Mouse (Mus musculus): ENCODE data around the gene Lzic.

Lzic gene

GRCm38 (mm10) chr4:149505261-149505967 is 20.4 kb downstream of the Lzic start:
- POLR2A ChIA-PET: interaction anchor here in 2 of 4 experiments (0.6 to 1.9 kb wide), 13 partner anchors 8 to 732 kb away, joined by 3 to 6 read pairs (median 3); partner anchors contain the start of gene Kif1b (in 1 of the 2)
- CTCF ChIA-PET: interaction anchor here in 3 of 4 experiments (0.9 to 2.9 kb wide), 4 partner anchors 38 to 51 kb away, joined by 3 to 11 read pairs (median 3); partner anchors contain the start of gene Rbp7 (in 1 of the 3)

- POLR2A ChIA-PET: interaction anchor here in 2 of 4 experiments (0.6 to 1.5 kb wide), 6 partner anchors 9 to 141 kb away, joined by 3 to 6 read pairs (median 4); partner anchors contain the start of gene Tmem274 (in 1 of the 2)
- CTCF ChIA-PET: interaction anchor here in 1 of 4 experiments (0.6 kb wide), 3 partner anchors 56 to 542 kb away, joined by 3 to 5 read pairs (median 3); no protein-coding TSS in a partner anchor
Measured at GRCm38 (mm10) chr4:149506904-149507303, 21.9 kb downstream of the Lzic start.

GRCm38 (mm10) chr4:149511221-149511646 is 26.2 kb downstream of the Lzic start:
- CTCF ChIA-PET: interaction anchor here in 1 of 4 experiments (1.9 kb wide), 1 partner anchor 32 kb away, joined by 9 read pairs; no protein-coding TSS in a partner anchor
- POLR2A ChIA-PET: interaction anchor here in 3 of 4 experiments (0.6 to 1.3 kb wide), 4 partner anchors 10 to 109 kb away, joined by 3 to 4 read pairs (median 4); no protein-coding TSS in a partner anchor

GRCm38 (mm10) chr4:149512072-149512471 is 27.0 kb downstream of the Lzic start:
- ChIA-PET POLR2A (interaction anchor here in 1 of 4 experiments (1.3 kb wide), 1 partner anchor 23 kb away, joined by 3 read pairs; no protein-coding TSS in a partner anchor), CTCF (interaction anchor here in 1 of 4 experiments (1.9 kb wide), 1 partner anchor 31 kb away, joined by 9 read pairs; no protein-coding TSS in a partner anchor)

GRCm38 (mm10) chr4:149515706-149516105 is 30.7 kb downstream of the Lzic start:
- POLR2A ChIA-PET: interaction anchor here in 3 of 4 experiments (0.6 to 1.3 kb wide), 11 partner anchors 8 to 736 kb away, joined by 3 to 4 read pairs (median 3); no protein-coding TSS in a partner anchor
- CTCF ChIA-PET: interaction anchor here in 1 of 4 experiments (1.3 kb wide), 1 partner anchor 62 kb away, joined by 3 read pairs; no protein-coding TSS in a partner anchor

- CTCF ChIA-PET: no interaction called here
- POLR2A ChIA-PET: interaction anchor here in 1 of 4 experiments (1.4 kb wide), 1 partner anchor 10 kb away, joined by 5 read pairs; no protein-coding TSS in a partner anchor
Measured at GRCm38 (mm10) chr4:149517868-149518340, 32.9 kb downstream of the Lzic start, which contains the start of gene Ctnnbip1. TSS of gene Ctnnbip1 (plus strand) at chr4:149518236.

- ChIA-PET CTCF (no interaction called here), POLR2A (interaction anchor here in 2 of 4 experiments (0.9 to 1.4 kb wide), 2 partner anchors 9 to 14 kb away, joined by 4 to 5 read pairs; no protein-coding TSS in a partner anchor)
Measured at GRCm38 (mm10) chr4:149518351-149519220, 33.6 kb downstream of the Lzic start.

- ChIA-PET POLR2A (interaction anchor here in 2 of 4 experiments (0.6 to 1.0 kb wide), 4 partner anchors 11 to 348 kb away, joined by 3 to 4 read pairs (median 3); no protein-coding TSS in a partner anchor), CTCF (interaction anchor here in 1 of 4 experiments (1.3 kb wide), 1 partner anchor 70 kb away, joined by 3 read pairs; no protein-coding TSS in a partner anchor)
Measured at GRCm38 (mm10) chr4:149521258-149521657, 36.2 kb downstream of the Lzic start.

GRCm38 (mm10) chr4:149523961-149524360 is 38.9 kb downstream of the Lzic start:
- ChIA-PET POLR2A (interaction anchor here in 2 of 4 experiments (0.7 to 1.8 kb wide), 4 partner anchors 12 to 78 kb away, joined by 4 to 7 read pairs (median 4); no protein-coding TSS in a partner anchor), CTCF (interaction anchor here in 2 of 4 experiments (0.6 to 1.7 kb wide), 3 partner anchors 71 to 380 kb away, joined by 3 read pairs; no protein-coding TSS in a partner anchor)

- CTCF ChIA-PET: no interaction called here
- POLR2A ChIA-PET: no interaction called here
Measured at GRCm38 (mm10) chr4:149525170-149525569, 40.1 kb downstream of the Lzic start.

GRCm38 (mm10) chr4:149525811-149526210 is 40.8 kb downstream of the Lzic start:
- CTCF ChIA-PET: interaction anchor here in 1 of 4 experiments (1.2 kb wide), 1 partner anchor 17 kb away, joined by 6 read pairs; no protein-coding TSS in a partner anchor
- POLR2A ChIA-PET: interaction anchor here in 3 of 4 experiments (0.7 to 1.2 kb wide), 6 partner anchors 10 to 292 kb away, joined by 3 to 6 read pairs (median 4); no protein-coding TSS in a partner anchor

GRCm38 (mm10) chr4:149526330-149526729 is 41.3 kb downstream of the Lzic start:
- ChIA-PET CTCF (interaction anchor here in 1 of 4 experiments (1.2 kb wide), 1 partner anchor 17 kb away, joined by 6 read pairs; no protein-coding TSS in a partner anchor), POLR2A (interaction anchor here (0.5 to 1.2 kb wide), 9 partner anchors 9 to 814 kb away, joined by 3 to 6 read pairs (median 4); no protein-coding TSS in a partner anchor)

- CTCF ChIA-PET: interaction anchor here in 2 of 4 experiments (1.0 to 3.2 kb wide), 4 partner anchors 15 to 65 kb away, joined by 3 to 13 read pairs (median 4); no protein-coding TSS in a partner anchor
Measured at GRCm38 (mm10) chr4:149527621-149528354, 42.8 kb downstream of the Lzic start.

GRCm38 (mm10) chr4:149529691-149530090 is 44.7 kb downstream of the Lzic start:
- ChIA-PET CTCF (interaction anchor here in 3 of 4 experiments (0.7 to 3.2 kb wide), 4 partner anchors 13 to 548 kb away, joined by 3 to 13 read pairs (median 4); no protein-coding TSS in a partner anchor), POLR2A (interaction anchor here in 2 of 4 experiments (0.7 to 1.0 kb wide), 3 partner anchors 9 to 383 kb away, joined by 3 to 4 read pairs (median 3); no protein-coding TSS in a partner anchor)

More at GRCm38 (mm10) chr4:149527621-149528354, 42.8 kb downstream of the Lzic start:
- POLR2A ChIA-PET: interaction anchor here in 2 of 4 experiments (0.6 to 1.2 kb wide), 6 partner anchors 9 to 822 kb away, joined by 3 to 6 read pairs (median 4); no protein-coding TSS in a partner anchor

- CTCF ChIA-PET: interaction anchor here in 3 of 4 experiments (0.5 to 2.1 kb wide), 3 partner anchors 9 to 173 kb away, joined by 3 to 6 read pairs (median 5); partner anchors contain the start of gene Rbp7 (in 1 of the 3)
- POLR2A ChIA-PET: interaction anchor here in 2 of 4 experiments (0.7 to 1.4 kb wide), 3 partner anchors 11 to 67 kb away, joined by 3 to 4 read pairs (median 4); no protein-coding TSS in a partner anchor
Measured at GRCm38 (mm10) chr4:149539441-149539840, 54.4 kb downstream of the Lzic start.

GRCm38 (mm10) chr4:149541935-149542334 is 56.9 kb downstream of the Lzic start:
- CTCF ChIA-PET: interaction anchor here in 2 of 4 experiments (0.6 to 2.3 kb wide), 5 partner anchors 13 to 88 kb away, joined by 3 to 13 read pairs (median 3); no protein-coding TSS in a partner anchor
- POLR2A ChIA-PET: interaction anchor here in 1 of 4 experiments (0.6 kb wide), 1 partner anchor 61 kb away, joined by 4 read pairs; no protein-coding TSS in a partner anchor

All from embryonic stem cell, embryonic (primary cell).